Mouse (Mus musculus): Measurements from ENCODE around the gene Mroh3. TPM values are rescaled to one million over a fixed set of nuclear protein-coding genes. Genes with fewer than 3 reads are reported as not detected.

Mroh3 gene
- polyA plus RNA-seq, 1 experiment from 2014 or later = 0.41 TPM

GRCm38 (mm10) chr1:136253472-136253871 is 40.8 kb upstream of the Mroh3 start:
- no peak overlapping the region for H3K4me2 ChIP-seq (ENCODE audit: low read depth, low read length, severe bottlenecking)

DNA sequence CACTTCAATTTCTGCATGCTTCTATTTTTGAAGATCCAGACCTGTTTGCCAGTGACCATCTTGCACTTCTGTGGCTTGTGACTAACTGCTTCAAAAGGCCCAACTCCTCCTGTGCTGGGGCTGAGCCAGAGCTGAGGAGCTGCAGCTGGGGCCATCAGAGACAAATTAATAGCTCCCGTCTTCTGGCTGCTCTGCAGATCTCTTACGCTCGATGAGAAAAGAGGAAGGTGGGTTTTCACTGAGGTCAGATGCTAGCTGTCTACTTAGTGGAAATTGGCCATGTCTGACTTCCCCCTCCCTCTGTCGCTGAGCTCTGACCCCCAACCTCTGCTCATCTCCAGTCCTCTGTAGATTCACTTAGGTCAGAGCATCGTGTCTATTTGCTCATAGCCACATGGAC is 37.0 kb upstream of the Mroh3 start:
- H3K9ac ChIP-seq (ENCODE audit: low read length) = no peak overlapping the region
- no peaks in the 10 kb centered on the region for H3K27me3 ChIP-seq (ENCODE audit: control insufficient read depth, insufficient read depth, low read length)
- WGBS = 83% methylated on average over 5 of the region's 5 CpGs

More at GRCm38 (mm10) chr1:136253472-136253871, 40.8 kb upstream of the Mroh3 start:
- no peaks in the 10 kb centered on the region for H3K9me3 ChIP-seq (ENCODE audit: control insufficient read depth, low read length)
- no peaks in the 10 kb centered on the region for H3K36me3 ChIP-seq (ENCODE audit: control insufficient read depth, insufficient read depth, low read length)
- 53% methylated on average over 2 of the region's 2 CpGs for WGBS
- no peaks in the 10 kb centered on the region for H3K4me1 ChIP-seq (replicated peaks; ENCODE audit: control insufficient read depth, insufficient read depth, low read length)
- H3K27me3 ChIP-seq (ENCODE audit: control insufficient read depth, insufficient read depth, low read length) = peaks cover 7% of the 10 kb centered on the region
- DNase-seq (ENCODE audit: low spot score) (no peak), ATAC-seq (replicated peaks; ENCODE audit: low FRiP score) (no peak)
- no peak overlapping the region for H3K9ac ChIP-seq (ENCODE audit: low read length)
- H3K27ac ChIP-seq (ENCODE audit: low read depth, low read length) = no peak overlapping the region
- no peak overlapping the region for H3K4me3 ChIP-seq (ENCODE audit: low read depth, low read length)

GRCm38 (mm10) chr1:136247393-136247792 is 34.8 kb upstream of the Mroh3 start:
- Histone ChIP-seq H3K27me3 (ENCODE audit: control insufficient read depth, insufficient read depth, low read length) (no peaks in the 10 kb centered on the region), H3K9me3 (ENCODE audit: control insufficient read depth, low read length) (no peaks in the 10 kb centered on the region), H3K4me1 (replicated peaks; ENCODE audit: control insufficient read depth, insufficient read depth, low read length) (no peaks in the 10 kb centered on the region), H3K27ac (ENCODE audit: low read depth, low read length) (no peak overlapping the region), H3K36me3 (ENCODE audit: control insufficient read depth, insufficient read depth, low read length) (no peaks in the 10 kb centered on the region), H3K9ac (ENCODE audit: low read length) (no peak overlapping the region), H3K4me3 (ENCODE audit: low read depth, low read length) (no peak overlapping the region), H3K4me2 (ENCODE audit: low read depth, low read length, severe bottlenecking) (no peak overlapping the region)
- ATAC-seq (replicated peaks; ENCODE audit: low FRiP score) (no peak), DNase-seq (ENCODE audit: low spot score) (no peak)
- WGBS = 93% methylated on average over 5 of the region's 5 CpGs

More for the DNA sequence above, 37.0 kb upstream of the Mroh3 start:
- Histone ChIP-seq H3K4me1 (replicated peaks; ENCODE audit: control insufficient read depth, insufficient read depth, low read length) (no peaks in the 10 kb centered on the region), H3K27ac (ENCODE audit: low read depth, low read length) (no peak overlapping the region), H3K4me3 (ENCODE audit: low read depth, low read length) (no peak overlapping the region), H3K4me2 (ENCODE audit: low read depth, low read length, severe bottlenecking) (no peak overlapping the region), H3K36me3 (ENCODE audit: control insufficient read depth, insufficient read depth, low read length) (no peaks in the 10 kb centered on the region), H3K9me3 (ENCODE audit: control insufficient read depth, low read length) (no peaks in the 10 kb centered on the region)
- no peak for ATAC-seq (replicated peaks; ENCODE audit: low FRiP score)
- no peak for DNase-seq (ENCODE audit: low spot score)

DNA sequence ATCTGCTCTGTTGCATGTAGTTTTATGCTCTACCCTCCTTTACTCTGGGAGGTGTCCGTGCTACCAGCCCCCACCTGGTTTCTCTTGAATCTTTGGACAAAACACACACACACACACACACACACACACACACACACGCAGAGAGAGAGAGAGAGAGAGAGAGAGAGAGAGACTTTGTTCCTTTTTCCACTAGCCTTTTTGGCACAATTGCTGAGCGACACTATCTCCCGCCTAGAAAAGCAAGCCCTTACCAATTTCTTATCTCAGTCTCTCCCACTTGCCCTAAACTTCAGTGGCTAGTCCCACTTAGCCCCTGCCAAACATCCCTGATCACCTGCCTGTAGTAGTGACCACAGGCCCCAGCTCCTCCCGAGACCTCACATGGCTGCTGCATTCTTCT is 31.8 kb upstream of the Mroh3 start:
- 85% methylated on average over 4 of the region's 5 CpGs for WGBS
- no peak overlapping the region for H3K27ac ChIP-seq (ENCODE audit: low read depth, low read length)
- H3K9ac ChIP-seq (ENCODE audit: low read length) = no peak overlapping the region
- no peaks in the 10 kb centered on the region for H3K4me1 ChIP-seq (replicated peaks; ENCODE audit: control insufficient read depth, insufficient read depth, low read length)
- DNase-seq (ENCODE audit: low spot score) (no peak), ATAC-seq (replicated peaks; ENCODE audit: low FRiP score) (no peak)
- no peaks in the 10 kb centered on the region for H3K27me3 ChIP-seq (ENCODE audit: control insufficient read depth, insufficient read depth, low read length)
- no peaks in the 10 kb centered on the region for H3K36me3 ChIP-seq (ENCODE audit: control insufficient read depth, insufficient read depth, low read length)
- H3K4me3 ChIP-seq (ENCODE audit: low read depth, low read length) = no peak overlapping the region
- H3K4me2 ChIP-seq (ENCODE audit: low read depth, low read length, severe bottlenecking) = no peak overlapping the region
- H3K9me3 ChIP-seq (ENCODE audit: control insufficient read depth, low read length) = no peaks in the 10 kb centered on the region

DNA sequence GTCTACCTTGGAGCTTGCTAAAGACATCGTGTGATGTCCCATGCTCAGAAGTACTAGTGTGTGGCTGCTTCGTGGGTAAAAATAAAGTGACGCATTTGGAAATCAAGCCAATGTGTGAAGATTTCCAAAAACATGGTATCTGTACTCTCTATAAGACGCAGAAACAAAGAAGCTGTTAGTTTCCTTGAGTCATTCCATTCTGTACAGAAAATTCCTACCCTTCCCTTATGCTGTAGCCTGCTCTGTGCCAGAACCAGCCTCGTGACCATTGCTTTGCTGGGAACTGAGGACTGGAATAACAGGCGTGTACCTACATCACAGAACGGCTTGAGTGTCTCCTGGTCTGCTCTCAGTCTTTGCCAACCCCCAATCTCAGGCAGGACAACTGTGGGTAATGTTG is 29.2 kb upstream of the Mroh3 start:
- no peak for ATAC-seq (replicated peaks; ENCODE audit: low FRiP score)
- 89% methylated on average over 7 of the region's 7 CpGs for WGBS
- H3K4me2 ChIP-seq (ENCODE audit: low read depth, low read length, severe bottlenecking) = no peak overlapping the region
- no peaks in the 10 kb centered on the region for H3K27me3 ChIP-seq (ENCODE audit: control insufficient read depth, insufficient read depth, low read length)
- DNase-seq (ENCODE audit: low spot score) = no peak
- H3K4me3 ChIP-seq (ENCODE audit: low read depth, low read length) = no peak overlapping the region
- H3K9me3 ChIP-seq (ENCODE audit: control insufficient read depth, low read length) = no peaks in the 10 kb centered on the region
- H3K9ac ChIP-seq (ENCODE audit: low read length) = no peak overlapping the region
- H3K27ac ChIP-seq (ENCODE audit: low read depth, low read length) = no peak overlapping the region
- no peaks in the 10 kb centered on the region for H3K4me1 ChIP-seq (replicated peaks; ENCODE audit: control insufficient read depth, insufficient read depth, low read length)
- no peaks in the 10 kb centered on the region for H3K36me3 ChIP-seq (ENCODE audit: control insufficient read depth, insufficient read depth, low read length)

DNA sequence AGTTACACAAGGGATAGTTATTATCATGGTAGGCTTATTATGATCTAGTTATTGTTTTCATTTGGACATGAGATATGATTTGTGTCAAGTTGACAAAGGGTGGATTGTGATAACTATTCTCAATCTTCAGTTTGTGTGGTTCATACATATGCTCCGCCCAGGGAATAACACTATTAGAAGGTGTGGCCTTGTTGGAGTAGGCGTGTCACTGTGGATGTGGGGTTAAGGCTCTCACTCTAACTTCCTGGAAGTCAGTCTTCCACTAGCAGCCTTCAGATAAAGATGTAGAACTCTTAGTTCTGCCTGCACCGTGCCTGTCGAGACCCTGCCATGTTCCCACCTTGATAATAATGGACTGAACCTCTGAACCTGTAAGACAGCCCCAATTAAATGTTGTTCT is 25.9 kb upstream of the Mroh3 start:
- no peak overlapping the region for H3K4me3 ChIP-seq (ENCODE audit: low read depth, low read length)
- H3K4me1 ChIP-seq (replicated peaks; ENCODE audit: control insufficient read depth, insufficient read depth, low read length) = peaks cover 3% of the 10 kb centered on the region; the same call in 1 of the 2 replicates
- no peaks in the 10 kb centered on the region for H3K36me3 ChIP-seq (ENCODE audit: control insufficient read depth, insufficient read depth, low read length)
- no peak overlapping the region for H3K4me2 ChIP-seq (ENCODE audit: low read depth, low read length, severe bottlenecking)
- H3K9me3 ChIP-seq (ENCODE audit: control insufficient read depth, low read length) = no peaks in the 10 kb centered on the region
- no peak overlapping the region for H3K9ac ChIP-seq (ENCODE audit: low read length)
- H3K27ac ChIP-seq (ENCODE audit: low read depth, low read length) = no peak overlapping the region
- DNase-seq (ENCODE audit: low spot score) (no peak), ATAC-seq (replicated peaks; ENCODE audit: low FRiP score) (no peak)
- WGBS = 83% methylated on average over 4 of the region's 4 CpGs
- H3K27me3 ChIP-seq (ENCODE audit: control insufficient read depth, insufficient read depth, low read length) = no peaks in the 10 kb centered on the region

DNA sequence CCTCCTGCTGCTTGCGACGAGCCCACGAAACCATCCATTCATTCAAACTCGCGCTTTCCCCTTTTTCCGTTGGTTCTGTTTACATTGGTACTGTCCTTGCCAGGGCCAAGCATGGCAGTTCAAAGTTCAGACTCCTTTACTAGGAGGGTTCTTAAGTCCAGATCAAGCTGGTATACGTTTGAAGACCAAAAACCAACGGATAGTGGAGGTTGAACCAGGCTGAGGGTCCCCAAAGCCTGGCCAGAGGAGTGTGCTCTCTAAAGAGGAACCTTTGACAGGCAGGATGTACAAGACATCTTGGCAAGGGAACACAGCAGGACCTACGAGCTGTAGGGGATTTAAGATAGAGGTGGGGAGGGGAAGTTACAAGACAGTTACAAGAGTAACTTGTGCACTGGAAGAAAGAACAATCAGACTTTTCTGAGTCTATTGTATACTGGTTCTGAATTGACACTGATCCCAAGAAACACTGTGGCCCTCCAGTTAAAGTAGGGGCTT is 22.0 kb upstream of the Mroh3 start:
- DNase-seq (ENCODE audit: low spot score) (no peak), ATAC-seq (replicated peaks; ENCODE audit: low FRiP score) (no peak; the same call in 1 of the 2 replicates)
- no peaks in the 10 kb centered on the region for H3K36me3 ChIP-seq (ENCODE audit: control insufficient read depth, insufficient read depth, low read length)
- H3K4me1 ChIP-seq (replicated peaks; ENCODE audit: control insufficient read depth, insufficient read depth, low read length) = peaks cover 24% of the 10 kb centered on the region
- peak overlapping the region; percentile 64 for H3K4me3 ChIP-seq (ENCODE audit: low read depth, low read length)
- peak overlapping the region; percentile 75 for H3K4me2 ChIP-seq (ENCODE audit: low read depth, low read length, severe bottlenecking)
- H3K27ac ChIP-seq (ENCODE audit: low read depth, low read length) = peak overlapping the region; percentile 44; the same call in 1 of the 2 replicates
- peak overlapping the region; percentile 83 for H3K9ac ChIP-seq (ENCODE audit: low read length)
- H3K27me3 ChIP-seq (ENCODE audit: control insufficient read depth, insufficient read depth, low read length) = no peaks in the 10 kb centered on the region
- under 1% methylated on average over 9 of the region's 9 CpGs for WGBS
- no peaks in the 10 kb centered on the region for H3K9me3 ChIP-seq (ENCODE audit: control insufficient read depth, low read length)

DNA sequence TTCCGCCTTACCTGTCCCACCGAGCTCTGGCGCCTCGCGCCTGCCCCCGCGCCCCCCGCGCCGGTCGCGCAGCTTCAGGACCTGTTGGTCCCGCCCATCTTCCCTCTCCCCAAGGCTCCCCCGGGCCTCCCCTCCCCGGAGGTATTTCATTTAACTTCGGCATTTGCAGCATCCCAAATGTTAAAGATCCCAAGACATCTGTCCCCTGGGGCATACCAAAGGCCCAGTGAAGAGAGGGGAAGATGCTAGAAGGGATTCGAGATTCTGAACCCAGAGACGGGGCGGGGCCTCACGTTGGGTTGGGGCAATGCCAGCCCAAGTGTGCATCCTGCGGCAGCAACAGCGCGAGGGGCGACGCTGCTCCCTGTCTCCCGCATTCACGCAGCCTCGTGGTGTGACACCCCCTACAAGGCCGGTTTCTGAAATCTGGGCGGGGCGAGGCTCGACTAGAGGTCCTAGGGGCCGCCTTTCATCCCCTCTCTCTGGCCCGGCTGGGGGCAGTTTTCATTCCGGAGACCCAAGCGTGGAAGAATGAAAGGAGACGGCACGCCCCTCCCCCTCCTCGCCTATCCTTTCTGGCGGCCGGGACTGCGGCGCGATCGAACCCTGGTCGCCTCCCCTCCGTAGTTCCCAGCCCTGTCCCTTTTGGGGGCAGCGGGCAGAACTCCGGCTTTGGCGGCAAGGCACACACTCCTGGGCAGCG is 21.4 kb upstream of the Mroh3 start, which contains the start of gene Inava:
Gene Inava, minus strand, starts transcription at position 373 of the 703 bp plus-strand sequence.
- H3K4me1 ChIP-seq (replicated peaks; ENCODE audit: control insufficient read depth, insufficient read depth, low read length) = peaks cover 27% of the 10 kb centered on the region
- peak within 1 kb of the TSS; percentile 83 for H3K9ac ChIP-seq (ENCODE audit: low read length)
- DNase-seq (ENCODE audit: low spot score) (peak; percentile 93), ATAC-seq (replicated peaks; ENCODE audit: low FRiP score) (peak; percentile 92)
- WGBS = under 1% methylated on average over 45 of the region's 51 CpGs
- H3K4me3 ChIP-seq (ENCODE audit: low read depth, low read length) = peak within 1 kb of the TSS; percentile 64
- H3K27me3 ChIP-seq (ENCODE audit: control insufficient read depth, insufficient read depth, low read length) = no peaks in the 10 kb centered on the region
- H3K36me3 ChIP-seq (ENCODE audit: control insufficient read depth, insufficient read depth, low read length) = no peaks in the 10 kb centered on the region
- H3K4me2 ChIP-seq (ENCODE audit: low read depth, low read length, severe bottlenecking) = peak within 1 kb of the TSS; percentile 75
- peak within 1 kb of the TSS; percentile 44 for H3K27ac ChIP-seq (ENCODE audit: low read depth, low read length)
- H3K9me3 ChIP-seq (ENCODE audit: control insufficient read depth, low read length) = no peaks in the 10 kb centered on the region
